Mouse (Mus musculus) erythroid progenitor cell, adult 5-6 weeks (primary cell): ENCODE results near the gene Agrn. TPM values are rescaled to one million over a fixed set of nuclear protein-coding genes. Genes with fewer than 3 reads are reported as not detected.

Experiments used
- total RNA-seq, 2 experiments: library from RNA; stranded (forward) in 1 of 2; stranded (reverse) in 1 of 2; fragments of 150-400 nt in 1 of 2; fragments of 186-747, 209-891 nt in 1 of 2; gene quantifications; 2 replicates each; pipeline versions ENCODE4 v1.2.3 to v1.2.4; 2015 to 2017; ENCODE audit warnings: low replicate concordance in 2 of 2

Gene Agrn
- total RNA-seq, 2 experiments from 2014 or later: 52.9 to 119 TPM

Other genes starting within 250 kb of the Agrn start
- 132 and 160 TPM in 2 replicates for gene C1qtnf12, start 235.2 kb downstream of the Agrn start, total RNA-seq (2015; ENCODE audit: low replicate concordance)
- gene C1qtnf12, start 235.2 kb downstream of the Agrn start, total RNA-seq (2017; ENCODE audit: low replicate concordance): 31.2 and 41.1 TPM in 2 replicates
- 1.3 and 5.8 TPM in 2 replicates for gene B3galt6, start 204.8 kb downstream of the Agrn start, total RNA-seq (2015; ENCODE audit: low replicate concordance)
- gene B3galt6, start 204.8 kb downstream of the Agrn start, total RNA-seq (2017; ENCODE audit: low replicate concordance): 2.3 TPM in 2 replicates
- 31.4 and 59.1 TPM in 2 replicates for gene Sdf4, start 204.6 kb downstream of the Agrn start, total RNA-seq (2015; ENCODE audit: low replicate concordance)
- 92.1 and 127 TPM in 2 replicates for gene Sdf4, start 204.6 kb downstream of the Agrn start, total RNA-seq (2017; ENCODE audit: low replicate concordance)
- 3.4 TPM in 1 of 2 replicates, not detected in the other for gene Tnfrsf4, start 183.6 kb downstream of the Agrn start, total RNA-seq (2015; ENCODE audit: low replicate concordance)
- 0.61 and 8.2 TPM in 2 replicates for gene Tnfrsf4, start 183.6 kb downstream of the Agrn start, total RNA-seq (2017; ENCODE audit: low replicate concordance)
- 2.9 and 26.7 TPM in 2 replicates for gene Tnfrsf18, start 171.3 kb downstream of the Agrn start, total RNA-seq (2015; ENCODE audit: low replicate concordance)
- 1.5 and 3.5 TPM in 2 replicates for gene Tnfrsf18, start 171.3 kb downstream of the Agrn start, total RNA-seq (2017; ENCODE audit: low replicate concordance)
- not detected in 2 replicates for gene Ttll10, start 138.1 kb downstream of the Agrn start, total RNA-seq (2015; ENCODE audit: low replicate concordance)
- gene Ttll10, start 138.1 kb downstream of the Agrn start, total RNA-seq (2017; ENCODE audit: low replicate concordance): not detected in 2 replicates
- 28.5 and 48.7 TPM in 2 replicates for gene 9430015G10Rik, start 87.5 kb downstream of the Agrn start, total RNA-seq (2015; ENCODE audit: low replicate concordance)
- gene 9430015G10Rik, start 87.5 kb downstream of the Agrn start, total RNA-seq (2017; ENCODE audit: low replicate concordance): 52.1 and 58.6 TPM in 2 replicates
- gene Rnf223, start 67.0 kb downstream of the Agrn start, total RNA-seq (2015; ENCODE audit: low replicate concordance): 0.84 TPM in 1 of 2 replicates, not detected in the other
- gene Rnf223, start 67.0 kb downstream of the Agrn start, total RNA-seq (2017; ENCODE audit: low replicate concordance): 0.30 and 0.90 TPM in 2 replicates
- gene Isg15, start 3.3 kb upstream of the Agrn start, total RNA-seq (2015; ENCODE audit: low replicate concordance): 32.8 and 101 TPM in 2 replicates
- 71.3 and 108 TPM in 2 replicates for gene Isg15, start 3.3 kb upstream of the Agrn start, total RNA-seq (2017; ENCODE audit: low replicate concordance)
- 12.2 and 17.3 TPM in 2 replicates for gene AW011738, start 5.8 kb upstream of the Agrn start, total RNA-seq (2015; ENCODE audit: low replicate concordance)
- gene AW011738, start 5.8 kb upstream of the Agrn start, total RNA-seq (2017; ENCODE audit: low replicate concordance): 13.1 and 16.0 TPM in 2 replicates
- gene Perm1, start 18.4 kb upstream of the Agrn start, total RNA-seq (2015; ENCODE audit: low replicate concordance): 4.2 and 7.2 TPM in 2 replicates
- gene Perm1, start 18.4 kb upstream of the Agrn start, total RNA-seq (2017; ENCODE audit: low replicate concordance): 3.2 and 5.9 TPM in 2 replicates
- 36.9 and 45.8 TPM in 2 replicates for gene Plekhn1, start 37.4 kb upstream of the Agrn start, total RNA-seq (2015; ENCODE audit: low replicate concordance)
- 23.7 and 40.3 TPM in 2 replicates for gene Plekhn1, start 37.4 kb upstream of the Agrn start, total RNA-seq (2017; ENCODE audit: low replicate concordance)
- gene Noc2l, start 38.5 kb upstream of the Agrn start, total RNA-seq (2015; ENCODE audit: low replicate concordance): 18.4 and 28.1 TPM in 2 replicates
- gene Noc2l, start 38.5 kb upstream of the Agrn start, total RNA-seq (2017; ENCODE audit: low replicate concordance): 31.5 and 44.9 TPM in 2 replicates
- gene Samd11, start 58.2 kb upstream of the Agrn start, total RNA-seq (2015; ENCODE audit: low replicate concordance): 349 and 378 TPM in 2 replicates
- gene Samd11, start 58.2 kb upstream of the Agrn start, total RNA-seq (2017; ENCODE audit: low replicate concordance): 332 and 337 TPM in 2 replicates
- gene Vmn2r-ps159, start 133.6 kb upstream of the Agrn start, total RNA-seq (2015; ENCODE audit: low replicate concordance): not detected in 2 replicates
- gene Vmn2r-ps159, start 133.6 kb upstream of the Agrn start, total RNA-seq (2017; ENCODE audit: low replicate concordance): not detected in 2 replicates